Mouse (Mus musculus): Measurements from ENCODE around the gene Mnd1.

DNA sequence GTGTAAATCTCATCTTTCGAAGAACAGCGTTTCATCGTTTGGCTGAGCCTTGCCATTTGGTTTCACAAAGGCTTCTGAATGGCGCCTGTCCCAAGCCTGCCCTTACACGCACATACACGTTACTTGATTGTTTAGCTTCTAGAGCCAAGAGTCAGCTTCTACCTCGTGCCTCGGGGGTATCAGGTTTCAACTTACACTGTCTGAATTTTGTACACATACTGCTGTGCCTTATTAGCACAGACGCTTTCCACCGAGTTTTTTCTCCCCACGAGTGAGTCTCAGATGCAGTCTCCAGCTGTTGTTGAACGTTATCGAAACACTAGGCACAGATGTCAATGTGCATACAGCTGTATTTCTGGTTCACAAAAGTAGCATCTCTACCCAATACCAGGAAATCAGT is 96.3 kb downstream of the Mnd1 start:
- TF ChIP-seq CTCF (IDR thresholded peaks at IDR 0.05; ENCODE audit: low read depth) (no peak), EP300 (IDR thresholded peaks at IDR 0.05; ENCODE audit: low read depth) (no peak)
